Mouse (Mus musculus) heart, embryonic 11.5 days (tissue): ENCODE measurements around the gene Accs. TPM values are rescaled to one million over a fixed set of nuclear protein-coding genes. Genes with fewer than 3 reads are reported as not detected.
A peak's percentile ranks its signal among the peaks of the same experiment; 100 is the strongest.

ENCODE experiments used
- ATAC-seq: fragments of 200-750 bp; cut with Nextera tagmentation; replicated peaks from 2 replicates; pipeline ENCODE4 v1.8.0; 2017; ENCODE audit warnings: moderate library complexity; ENCODE audit not compliant: insufficient number of reproducible peaks, low FRiP score, low TSS enrichment
- H3K27ac ChIP-seq: fragments of 300-500 bp; sonication (generic); 2 replicates; pipeline ENCODE4 v1.5.1; 2014; ENCODE audit warnings: mild to moderate bottlenecking, low read depth, low read length
- H3K27me3 ChIP-seq: fragments of 300-500 bp; sonication (generic); 2 replicates; pipeline ENCODE4 v1.6.1; 2014; ENCODE audit warnings: mild to moderate bottlenecking, low read length, mixed read lengths; ENCODE audit not compliant: control insufficient read depth, insufficient read depth
- H3K36me3 ChIP-seq: fragments of 300-500 bp; sonication (generic); 2 replicates; pipeline ENCODE4 v1.6.1; 2014; ENCODE audit warnings: mild to moderate bottlenecking, low read length, moderate library complexity, mixed read lengths; ENCODE audit not compliant: control insufficient read depth, insufficient read depth
- H3K4me1 ChIP-seq: fragments of 300-500 bp; sonication (generic); 2 replicates; pipeline ENCODE4 v1.6.1; 2014; ENCODE audit warnings: low read length; ENCODE audit not compliant: control insufficient read depth, insufficient read depth
- H3K4me2 ChIP-seq: fragments of 300-500 bp; sonication (generic); 2 replicates; pipeline ENCODE4 v1.6.1; 2014; ENCODE audit warnings: mild to moderate bottlenecking, moderate library complexity
- H3K4me3 ChIP-seq: fragments of 300-500 bp; sonication (generic); 2 replicates; pipeline ENCODE4 v1.5.1; 2014; ENCODE audit warnings: low read depth, low read length
- H3K9ac ChIP-seq: fragments of 300-500 bp; sonication (generic); 2 replicates; pipeline ENCODE4 v1.6.1; 2014; ENCODE audit warnings: mild to moderate bottlenecking, low read depth, low read length, moderate library complexity
- H3K9me3 ChIP-seq: fragments of 300-500 bp; sonication (generic); replicated peaks from 2 replicates; pipeline ENCODE4 v1.6.1; 2016; ENCODE audit warnings: low read length; ENCODE audit not compliant: control insufficient read depth
- WGBS: fragments of 180-500 bp; shearing (Covaris S2); extraction: QIAGEN DNeasy Blood & Tissue Kit; methylation state at CpG from one replicate; pipeline ENCODE4 v1.1.7; 2014; ENCODE audit not compliant: insufficient replicate concordance; 5-methylcytosine and 5-hydroxymethylcytosine counted together
- polyA plus RNA-seq: library from polyadenylated mRNA; unstranded; fragments of >200 nt; fragmentation: Nextera tagmentation; extraction: Ambion mirVana; gene quantifications from 2 replicates; pipeline ENCODE4 v1.2.1, GENCODE M21; 2014

Gene Accs
- polyA plus RNA-seq, 1 experiment from 2014 or later = 6.6 TPM

GRCm38 (mm10) chr2:93881640-93882367, 32.1 kb upstream of the Accs start:
- Histone ChIP-seq H3K9ac (no peak overlapping the region), H3K4me2 (no peak overlapping the region), H3K27me3 (no peaks in the 10 kb centered on the region), H3K4me1 (peaks cover 9% of the 10 kb centered on the region; the same call in 1 of the 2 replicates), H3K27ac (no peak overlapping the region), H3K9me3 (no peaks in the 10 kb centered on the region), H3K4me3 (no peak overlapping the region), H3K36me3 (no peaks in the 10 kb centered on the region)
- 75% methylated on average over 9 of the region's 9 CpGs for WGBS
- no peak for ATAC-seq

GRCm38 (mm10) chr2:93880981-93881380, 31.2 kb upstream of the Accs start:
- Histone ChIP-seq H3K9me3 (no peaks in the 10 kb centered on the region), H3K4me1 (peaks cover 7% of the 10 kb centered on the region; the same call in 1 of the 2 replicates), H3K4me3 (no peak overlapping the region), H3K36me3 (no peaks in the 10 kb centered on the region), H3K4me2 (no peak overlapping the region), H3K27ac (no peak overlapping the region), H3K9ac (no peak overlapping the region), H3K27me3 (no peaks in the 10 kb centered on the region)
- 72% methylated on average over 3 of the region's 3 CpGs for WGBS
- ATAC-seq = no peak

- H3K36me3 ChIP-seq = no peaks in the 10 kb centered on the region
- no peak for ATAC-seq
- H3K4me1 ChIP-seq = peaks cover 3% of the 10 kb centered on the region; the same call in 1 of the 2 replicates
- no peaks in the 10 kb centered on the region for H3K27me3 ChIP-seq
- no peaks in the 10 kb centered on the region for H3K9me3 ChIP-seq
- WGBS = 71% methylated on average over 8 of the region's 8 CpGs
- no peak overlapping the region for H3K4me2 ChIP-seq
- H3K9ac ChIP-seq = no peak overlapping the region
- no peak overlapping the region for H3K4me3 ChIP-seq
- H3K27ac ChIP-seq = no peak overlapping the region
Observed at GRCm38 (mm10) chr2:93880450-93880849, 30.7 kb upstream of the Accs start.

GRCm38 (mm10) chr2:93877005-93877404, 27.3 kb upstream of the Accs start:
- H3K4me2 ChIP-seq = no peak overlapping the region
- no peak overlapping the region for H3K9ac ChIP-seq
- no peak for ATAC-seq
- WGBS = 33% methylated on average over 5 of the region's 5 CpGs
- H3K27me3 ChIP-seq = no peaks in the 10 kb centered on the region
- H3K36me3 ChIP-seq = no peaks in the 10 kb centered on the region
- H3K27ac ChIP-seq = no peak overlapping the region
- H3K4me1 ChIP-seq = peaks cover 13% of the 10 kb centered on the region
- H3K4me3 ChIP-seq = no peak overlapping the region
- no peaks in the 10 kb centered on the region for H3K9me3 ChIP-seq

GRCm38 (mm10) chr2:93874606-93875005, 24.9 kb upstream of the Accs start:
- no peak overlapping the region for H3K27ac ChIP-seq
- 79% methylated on average over 3 of the region's 3 CpGs for WGBS

GRCm38 (mm10) chr2:93874227-93874514, 24.4 kb upstream of the Accs start:
- H3K27me3 ChIP-seq = no peaks in the 10 kb centered on the region
- 13% methylated on average over 2 of the region's 2 CpGs for WGBS
- no peak overlapping the region for H3K4me3 ChIP-seq
- H3K9me3 ChIP-seq = no peaks in the 10 kb centered on the region
- H3K4me1 ChIP-seq = peaks cover 13% of the 10 kb centered on the region
- H3K4me2 ChIP-seq = no peak overlapping the region
- H3K36me3 ChIP-seq = no peaks in the 10 kb centered on the region
- peak overlapping the region; percentile 34; the same call in 1 of the 2 replicates for H3K9ac ChIP-seq
- no peak overlapping the region for H3K27ac ChIP-seq
- ATAC-seq = no peak

More at GRCm38 (mm10) chr2:93874606-93875005, 24.9 kb upstream of the Accs start:
- Histone ChIP-seq H3K27me3 (no peaks in the 10 kb centered on the region), H3K36me3 (no peaks in the 10 kb centered on the region), H3K9ac (no peak overlapping the region), H3K4me1 (peaks cover 13% of the 10 kb centered on the region), H3K4me2 (no peak overlapping the region), H3K4me3 (no peak overlapping the region), H3K9me3 (no peaks in the 10 kb centered on the region)
- no peak for ATAC-seq

- Histone ChIP-seq H3K27ac (no peak overlapping the region), H3K36me3 (no peaks in the 10 kb centered on the region), H3K4me3 (no peak overlapping the region), H3K27me3 (no peaks in the 10 kb centered on the region), H3K4me1 (peaks cover 13% of the 10 kb centered on the region), H3K4me2 (no peak overlapping the region), H3K9me3 (no peaks in the 10 kb centered on the region), H3K9ac (peak overlapping the region; percentile 34; the same call in 1 of the 2 replicates)
- 17% methylated on average over 12 of the region's 12 CpGs for WGBS
- ATAC-seq = no peak
Observed at GRCm38 (mm10) chr2:93873449-93874226, 23.9 kb upstream of the Accs start.

- WGBS = 77% methylated on average over 7 of the region's 7 CpGs
- Histone ChIP-seq H3K9ac (no peak overlapping the region), H3K4me3 (no peak overlapping the region), H3K4me1 (peaks cover 13% of the 10 kb centered on the region), H3K4me2 (no peak overlapping the region), H3K36me3 (no peaks in the 10 kb centered on the region), H3K27me3 (no peaks in the 10 kb centered on the region), H3K27ac (no peak overlapping the region), H3K9me3 (no peaks in the 10 kb centered on the region)
- no peak for ATAC-seq
Observed at GRCm38 (mm10) chr2:93872257-93872656, 22.5 kb upstream of the Accs start.
